Mouse (Mus musculus) hindbrain, embryonic 14.5 days (tissue): ENCODE measurements at regions not wholly inside any gene's neighbourhood (a gene's known extent, or its start where the extent isn't known, plus 50 kb on each side); places are given as distances from the start of the nearest gene placed in this dataset.

Experiments
- ATAC-seq: fragments of 200-750 bp; cut with Nextera tagmentation; 2 replicates; pipeline ENCODE4 v1.8.0; 2017; ENCODE audit warnings: moderate number of reproducible peaks, mild to moderate bottlenecking, moderate TSS enrichment, moderate library complexity; ENCODE audit not compliant: low FRiP score
- DNase-seq: peaks from one replicate; pipeline ENCODE4 v3.0.0-alpha.2; 2015; ENCODE audit warnings: low spot score
- H3K27ac ChIP-seq: fragments of 300-500 bp; sonication (generic); 2 replicates; pipeline ENCODE4 v1.5.1; 2014; ENCODE audit warnings: mild to moderate bottlenecking, moderate library complexity
- H3K27me3 ChIP-seq: fragments of 300-500 bp; sonication (generic); 2 replicates; pipeline ENCODE4 v1.6.1; 2014; ENCODE audit warnings: mild to moderate bottlenecking, low read length, mixed read lengths; ENCODE audit not compliant: control insufficient read depth, insufficient read depth
- H3K36me3 ChIP-seq: fragments of 300-500 bp; sonication (generic); replicated peaks from 2 replicates; pipeline ENCODE4 v1.6.1; 2014; ENCODE audit not compliant: control insufficient read depth, insufficient read depth
- H3K4me1 ChIP-seq: fragments of 300-500 bp; sonication (generic); replicated peaks from 2 replicates; pipeline ENCODE4 v1.6.1; 2014; ENCODE audit warnings: antibody characterized with exemption, low read length, mixed read lengths; ENCODE audit not compliant: control insufficient read depth, insufficient read depth
- H3K4me2 ChIP-seq: fragments of 300-500 bp; sonication (generic); replicated peaks from 2 replicates; pipeline ENCODE4 v1.6.1; 2014; ENCODE audit warnings: mild to moderate bottlenecking, moderate library complexity
- H3K4me3 ChIP-seq: fragments of 300-500 bp; sonication (generic); replicated peaks from 2 replicates; pipeline ENCODE4 v1.5.1; 2014; ENCODE audit warnings: mild to moderate bottlenecking, low read length
- H3K9ac ChIP-seq: fragments of 300-500 bp; sonication (generic); 2 replicates; pipeline ENCODE4 v1.6.1; 2014
- H3K9me3 ChIP-seq: fragments of 300-500 bp; sonication (generic); 2 replicates; pipeline ENCODE4 v1.6.1; 2016; ENCODE audit warnings: low read length; ENCODE audit not compliant: control insufficient read depth
- WGBS: fragments of 180-500 bp; shearing (Covaris S2); extraction: QIAGEN DNeasy Blood & Tissue Kit; methylation state at CpG from one replicate; pipeline ENCODE4 v1.1.7; 2014; 5-methylcytosine and 5-hydroxymethylcytosine counted together

GRCm38 (mm10) chr9:93170071-93170470 is 628.0 kb downstream of the Plod2 start:
- H3K4me3 ChIP-seq = no peak overlapping the region
- H3K4me1 ChIP-seq = no peaks in the 10 kb centered on the region

GRCm38 (mm10) chr9:93186638-93187037 is 644.6 kb downstream of the Plod2 start:
- H3K36me3 ChIP-seq = no peaks in the 10 kb centered on the region
- no peak for ATAC-seq
- H3K9me3 ChIP-seq = no peaks in the 10 kb centered on the region
- no peak overlapping the region for H3K4me3 ChIP-seq
- no peak for DNase-seq
- 61% methylated on average over 1 of the region's 1 CpGs for WGBS
- no peaks in the 10 kb centered on the region for H3K27me3 ChIP-seq
- H3K4me2 ChIP-seq = no peak overlapping the region
- H3K27ac ChIP-seq = no peak overlapping the region
- no peaks in the 10 kb centered on the region for H3K4me1 ChIP-seq
- no peak overlapping the region for H3K9ac ChIP-seq

More at GRCm38 (mm10) chr9:93170071-93170470, 628.0 kb downstream of the Plod2 start:
- ATAC-seq (no peak), DNase-seq (no peak)
- no peak overlapping the region for H3K27ac ChIP-seq
- no peaks in the 10 kb centered on the region for H3K27me3 ChIP-seq
- no peak overlapping the region for H3K4me2 ChIP-seq
- no peaks in the 10 kb centered on the region for H3K9me3 ChIP-seq
- no peak overlapping the region for H3K9ac ChIP-seq
- H3K36me3 ChIP-seq = no peaks in the 10 kb centered on the region

- H3K9me3 ChIP-seq = no peaks in the 10 kb centered on the region
- no peak overlapping the region for H3K27ac ChIP-seq
- H3K9ac ChIP-seq = no peak overlapping the region
- no peak overlapping the region for H3K4me2 ChIP-seq
- H3K4me1 ChIP-seq = no peaks in the 10 kb centered on the region
- ATAC-seq (no peak), DNase-seq (no peak)
- no peak overlapping the region for H3K4me3 ChIP-seq
- H3K27me3 ChIP-seq = no peaks in the 10 kb centered on the region
- no peaks in the 10 kb centered on the region for H3K36me3 ChIP-seq
Observed at GRCm38 (mm10) chr9:93232562-93232961, 690.5 kb downstream of the Plod2 start.

- H3K9me3 ChIP-seq = no peaks in the 10 kb centered on the region
- DNase-seq (no peak), ATAC-seq (no peak)
- H3K27ac ChIP-seq = no peak overlapping the region
- no peaks in the 10 kb centered on the region for H3K36me3 ChIP-seq
- H3K4me1 ChIP-seq = no peaks in the 10 kb centered on the region
- WGBS = 88% methylated on average over 3 of the region's 3 CpGs
- H3K9ac ChIP-seq = no peak overlapping the region
- no peak overlapping the region for H3K4me3 ChIP-seq
- H3K27me3 ChIP-seq = no peaks in the 10 kb centered on the region
- H3K4me2 ChIP-seq = no peak overlapping the region
Observed at GRCm38 (mm10) chr9:93252146-93252545, 710.1 kb downstream of the Plod2 start.

- no peak for ATAC-seq
- DNase-seq = no peak
- no peak overlapping the region for H3K4me2 ChIP-seq
- H3K36me3 ChIP-seq = no peaks in the 10 kb centered on the region
- no peak overlapping the region for H3K27ac ChIP-seq
- H3K9me3 ChIP-seq = no peaks in the 10 kb centered on the region
- no peaks in the 10 kb centered on the region for H3K4me1 ChIP-seq
- H3K4me3 ChIP-seq = no peak overlapping the region
- 63% methylated on average over 2 of the region's 2 CpGs for WGBS
- no peaks in the 10 kb centered on the region for H3K27me3 ChIP-seq
- no peak overlapping the region for H3K9ac ChIP-seq
Observed at GRCm38 (mm10) chr9:93297332-93297731, 755.3 kb downstream of the Plod2 start.

GRCm38 (mm10) chr9:93306753-93307152 is 764.7 kb downstream of the Plod2 start:
- 66% methylated on average over 2 of the region's 2 CpGs for WGBS

GRCm38 (mm10) chr9:93328997-93329682 is 787.1 kb downstream of the Plod2 start:
- WGBS = 49% methylated on average over 2 of the region's 2 CpGs

More at GRCm38 (mm10) chr9:93306753-93307152, 764.7 kb downstream of the Plod2 start:
- Histone ChIP-seq H3K9ac (no peak overlapping the region), H3K9me3 (no peaks in the 10 kb centered on the region), H3K27ac (no peak overlapping the region), H3K4me2 (no peak overlapping the region), H3K4me1 (no peaks in the 10 kb centered on the region), H3K27me3 (no peaks in the 10 kb centered on the region), H3K4me3 (no peak overlapping the region), H3K36me3 (no peaks in the 10 kb centered on the region)
- ATAC-seq = no peak
- no peak for DNase-seq

More at GRCm38 (mm10) chr9:93328997-93329682, 787.1 kb downstream of the Plod2 start:
- ATAC-seq = no peak
- Histone ChIP-seq H3K4me3 (no peak overlapping the region), H3K4me2 (no peak overlapping the region), H3K27ac (no peak overlapping the region), H3K9ac (no peak overlapping the region), H3K27me3 (no peaks in the 10 kb centered on the region), H3K4me1 (no peaks in the 10 kb centered on the region), H3K9me3 (no peaks in the 10 kb centered on the region), H3K36me3 (no peaks in the 10 kb centered on the region)
- DNase-seq = peak; percentile 27
